Mouse (Mus musculus): ENCODE data around the gene Osbpl10.
A peak's percentile ranks its signal among the peaks of the same experiment; 100 is the strongest.

Gene Osbpl10

GRCm38 (mm10) chr9:115096481-115096880 lies 118.1 kb downstream of the Osbpl10 start:
- no peak for DNase-seq

DNA sequence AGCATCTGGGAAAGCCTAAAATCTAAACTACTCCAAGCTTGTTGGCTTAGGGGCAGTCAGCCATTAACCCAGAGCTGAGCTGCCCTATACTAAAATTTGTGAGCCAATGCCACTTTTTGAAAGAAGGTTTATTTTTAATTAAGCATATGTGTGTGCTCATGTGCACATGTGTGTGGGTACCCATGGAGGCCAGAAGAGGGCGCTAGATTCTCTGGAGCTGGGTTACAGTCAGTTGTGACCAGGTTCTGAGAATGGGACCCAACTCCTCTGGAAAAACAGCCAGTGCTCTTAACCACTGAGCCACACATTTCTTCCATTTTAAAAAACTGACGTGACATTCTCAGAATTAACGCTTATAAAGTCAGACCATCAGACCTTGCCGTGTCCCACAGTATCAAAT lies 119.0 kb downstream of the Osbpl10 start:
- no peak for DNase-seq

- no peak for DNase-seq
Observed at GRCm38 (mm10) chr9:115100181-115100915, 122.0 kb downstream of the Osbpl10 start.

DNA sequence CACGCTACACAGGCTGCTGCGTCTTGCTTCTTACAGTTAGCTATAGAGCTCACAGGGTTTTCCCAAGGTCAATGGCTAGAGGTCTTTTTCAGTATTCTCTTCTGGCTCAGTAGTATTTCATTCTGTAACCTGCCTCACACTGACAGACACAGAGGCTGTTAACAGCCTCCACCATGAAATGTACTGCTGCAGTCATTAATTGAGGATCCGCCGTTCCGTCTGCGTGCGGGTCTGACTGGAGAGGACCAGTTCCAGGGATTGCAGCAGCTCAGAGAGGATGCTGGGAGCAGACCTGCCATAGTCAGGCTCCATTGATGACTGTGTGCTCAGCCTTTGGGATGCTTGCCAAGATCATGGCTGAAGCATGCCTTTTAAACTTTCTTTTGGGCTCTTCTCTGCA lies 129.1 kb downstream of the Osbpl10 start:
- no peak for DNase-seq

DNA sequence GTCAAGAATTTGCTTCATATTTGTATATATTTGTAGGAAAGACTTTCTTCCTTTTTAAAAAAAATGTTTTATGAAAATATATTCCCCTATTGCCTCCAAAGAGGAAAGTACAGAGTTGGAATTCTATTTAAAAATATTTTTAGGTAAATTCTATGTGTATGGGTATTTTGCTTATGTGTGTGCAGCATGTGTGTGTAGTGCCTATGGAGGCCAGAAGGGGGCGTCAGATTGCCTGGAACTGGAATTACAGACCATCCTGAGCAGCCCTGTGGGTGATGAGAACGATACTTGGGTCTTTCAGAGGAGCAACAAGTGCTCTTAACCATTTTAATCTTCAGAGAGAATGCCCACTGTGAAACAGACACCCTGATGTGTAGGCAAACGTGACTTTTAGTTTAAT lies 132.3 kb downstream of the Osbpl10 start:
- no peak for DNase-seq

GRCm38 (mm10) chr9:115117314-115117713 lies 138.9 kb downstream of the Osbpl10 start:
- no peak for DNase-seq

DNA sequence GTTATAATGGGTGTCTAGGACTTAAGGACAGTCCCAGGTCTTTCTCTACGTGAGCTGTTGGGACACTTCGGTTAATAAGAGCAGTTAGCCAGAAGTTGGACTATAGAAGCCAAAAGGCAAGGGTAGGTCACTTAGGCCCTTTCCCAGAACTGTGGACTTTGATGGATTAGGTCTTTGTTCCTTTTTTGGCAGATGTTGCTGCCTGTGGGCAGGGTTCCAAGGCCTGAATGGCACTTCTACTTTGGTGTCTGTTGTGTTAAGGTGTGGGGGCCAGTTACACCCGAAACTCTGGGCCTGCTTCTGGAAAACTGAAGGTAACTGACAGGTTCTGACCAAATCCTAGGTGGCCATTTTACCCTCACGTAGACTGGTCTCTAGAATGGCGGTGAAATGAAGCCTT lies 141.9 kb downstream of the Osbpl10 start:
- no peak for DNase-seq

DNA sequence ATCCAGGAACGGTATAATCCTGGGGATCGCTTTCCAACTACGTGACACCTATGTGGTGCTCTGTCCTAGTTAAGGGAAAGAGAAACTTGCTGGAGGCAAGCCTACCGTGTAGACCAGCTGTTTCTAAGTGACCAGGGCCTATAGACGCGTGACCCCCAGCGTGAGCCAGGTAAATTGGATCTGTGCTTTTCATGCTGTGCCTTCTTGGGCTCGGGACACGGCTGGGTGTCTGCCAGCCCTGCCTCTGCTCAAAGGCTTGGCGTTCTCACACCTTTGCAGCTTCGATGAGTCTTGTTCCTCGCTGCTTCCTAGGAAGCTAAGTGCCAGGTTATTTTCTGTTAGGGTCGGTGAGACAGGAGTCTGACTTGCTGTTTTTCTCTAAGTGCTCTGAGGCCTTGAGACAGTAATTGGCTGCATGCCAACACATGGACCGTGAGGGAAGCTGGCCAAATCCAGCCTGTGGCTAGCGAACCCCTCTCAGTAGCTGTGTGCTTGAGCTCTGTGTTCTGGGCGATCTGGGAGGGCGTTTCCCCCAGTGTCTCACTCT lies 142.4 kb downstream of the Osbpl10 start:
- peak; percentile 13 for DNase-seq

DNA sequence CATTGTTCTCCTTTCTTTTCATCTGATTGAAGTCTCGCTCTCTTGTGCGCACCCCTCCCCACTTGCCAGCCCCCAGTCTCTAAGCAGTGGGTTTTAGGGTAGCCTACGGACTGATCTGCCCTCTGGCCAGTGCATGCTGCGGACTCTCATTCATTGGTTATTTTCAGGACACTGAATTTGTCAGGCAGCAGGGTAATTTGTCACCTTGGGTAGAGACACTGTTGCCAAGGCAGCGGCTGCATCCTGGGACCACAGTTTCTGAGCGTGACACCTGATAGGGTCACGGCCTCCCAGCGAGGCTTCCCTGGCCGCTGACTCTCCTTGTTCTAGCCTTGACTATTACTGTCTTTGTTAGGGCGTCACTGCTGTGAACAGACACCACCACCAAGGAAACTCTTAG lies 149.0 kb downstream of the Osbpl10 start:
- no peak for DNase-seq

GRCm38 (mm10) chr9:115133926-115134325 lies 155.6 kb downstream of the Osbpl10 start:
- no peak for DNase-seq

GRCm38 (mm10) chr9:115134736-115135135 lies 156.4 kb downstream of the Osbpl10 start:
- DNase-seq: no peak

- DNase-seq: no peak
Observed at GRCm38 (mm10) chr9:115135352-115135751, 157.0 kb downstream of the Osbpl10 start.

GRCm38 (mm10) chr9:115137858-115138257 lies 159.5 kb downstream of the Osbpl10 start:
- no peak for DNase-seq

- DNase-seq: no peak
Observed at GRCm38 (mm10) chr9:115139597-115140332, 161.4 kb downstream of the Osbpl10 start.

GRCm38 (mm10) chr9:115147141-115147540 lies 168.8 kb downstream of the Osbpl10 start:
- DNase-seq: no peak

GRCm38 (mm10) chr9:115147586-115148355 lies 169.4 kb downstream of the Osbpl10 start:
- DNase-seq: no peak

DNA sequence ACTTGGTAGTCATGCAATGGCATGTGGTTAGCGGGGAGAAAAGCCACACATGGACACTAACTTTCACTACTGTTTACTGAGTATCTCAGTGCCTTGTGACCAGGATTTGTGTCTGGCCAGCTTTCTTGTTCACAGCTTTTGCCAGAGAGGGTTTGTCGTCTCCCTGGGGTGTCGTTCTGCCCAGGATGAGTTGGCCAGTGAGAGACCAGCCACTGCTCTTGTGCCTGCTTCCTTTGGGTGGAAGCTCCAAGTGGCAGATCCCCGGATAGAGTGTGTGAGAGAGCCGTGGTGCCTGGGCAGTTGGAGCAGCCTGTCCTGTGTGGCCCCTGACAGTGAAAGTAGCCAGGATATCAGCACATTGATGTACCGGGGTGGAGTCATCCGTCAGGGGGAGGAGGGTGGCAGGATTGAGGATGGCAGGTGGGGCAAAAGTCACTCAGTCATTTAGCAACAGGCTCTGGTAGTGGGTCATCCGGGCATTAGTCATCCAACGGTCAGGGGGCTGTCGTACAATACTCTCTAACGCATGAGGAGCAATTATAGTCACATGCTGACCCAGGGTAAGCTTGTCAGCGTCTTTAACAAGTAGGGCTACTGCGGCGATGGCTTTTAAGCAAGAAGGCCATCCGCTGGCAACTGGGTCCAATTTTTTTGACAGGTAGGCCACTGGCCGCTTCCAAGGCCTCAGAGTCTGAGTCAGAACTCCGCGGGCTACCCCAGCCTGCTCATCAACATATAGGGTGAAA lies 170.8 kb downstream of the Osbpl10 start:
- no peak for DNase-seq

DNA sequence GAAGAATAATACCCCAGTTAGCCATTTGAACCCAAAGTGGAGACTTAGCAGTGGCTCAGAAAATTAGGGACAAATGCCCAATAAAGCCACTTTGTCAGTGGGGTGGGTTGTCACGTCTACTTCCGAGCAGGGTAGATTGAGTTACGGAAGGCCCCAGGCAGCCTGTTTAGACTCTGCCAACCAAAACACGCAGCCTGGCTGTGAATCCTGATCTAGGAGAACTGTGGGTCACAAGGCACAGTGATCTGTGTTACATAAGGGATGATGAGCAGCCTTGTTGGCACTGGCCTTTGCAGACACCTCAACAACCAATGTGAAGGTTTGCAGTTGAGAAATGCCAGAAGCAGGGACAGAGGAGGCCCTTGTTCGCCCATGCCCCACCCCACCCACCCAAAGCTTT lies 183.2 kb downstream of the Osbpl10 start:
- peak; percentile 6 for DNase-seq

GRCm38 (mm10) chr9:115163031-115163430 lies 184.7 kb downstream of the Osbpl10 start:
- no peak for DNase-seq

- no peak for DNase-seq
Observed at GRCm38 (mm10) chr9:115163693-115164092, 185.3 kb downstream of the Osbpl10 start.

GRCm38 (mm10) chr9:115164351-115164750 lies 186.0 kb downstream of the Osbpl10 start:
- DNase-seq: no peak

DNA sequence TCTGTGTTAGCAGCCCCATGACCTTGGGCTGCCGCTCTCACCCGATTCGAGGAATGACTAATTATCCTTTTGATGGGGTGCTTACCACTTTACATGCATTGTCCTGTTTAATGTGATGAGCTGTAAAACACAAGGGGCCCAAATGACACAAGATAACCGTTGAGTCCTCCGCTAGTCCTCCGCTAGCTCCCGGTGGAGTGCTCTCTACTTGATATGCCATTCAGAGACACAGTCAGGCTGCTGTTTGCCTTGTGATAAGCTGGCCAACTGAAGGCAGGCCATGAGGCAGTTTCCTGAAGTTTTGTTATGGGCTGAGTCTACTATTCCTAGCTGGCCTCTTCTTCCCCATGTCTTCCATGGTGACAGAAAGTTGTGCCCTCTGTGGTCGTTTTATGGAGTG lies 187.6 kb downstream of the Osbpl10 start:
- no peak for DNase-seq

DNA sequence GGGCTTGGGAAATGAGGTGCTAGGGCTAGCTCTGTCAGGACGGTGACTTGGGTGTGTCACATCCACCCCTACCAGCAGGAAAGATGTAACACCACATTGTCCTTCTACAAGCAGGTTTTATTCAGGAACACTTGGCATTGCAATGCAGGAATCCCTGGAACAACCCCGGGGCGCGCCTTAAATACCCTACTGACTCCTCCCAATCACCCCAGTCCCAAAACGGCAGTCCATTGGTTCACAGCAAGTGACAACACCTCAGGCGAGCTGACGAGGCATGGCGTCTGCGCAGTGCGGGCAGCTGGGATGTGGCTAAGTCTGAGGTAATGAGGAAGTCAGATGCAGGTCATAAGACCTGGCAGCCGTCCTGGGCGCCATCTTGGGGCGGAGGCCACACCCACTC lies 191.2 kb downstream of the Osbpl10 start:
- no peak for DNase-seq

Data from cerebellum, adult 9-10 months (tissue).